Mouse (Mus musculus) bone marrow macrophage, adult 2 months (primary cell): ENCODE data around the gene Ppp1r1b.

Source experiments
- CTCF ChIP-seq: IDR thresholded peaks from 2 replicates; pipeline ENCODE4 v1.5.1; 2012; ENCODE audit warnings: low read depth, mild to moderate bottlenecking, low read length, moderate library complexity
- POLR2A ChIP-seq: IDR thresholded peaks from 2 replicates; pipeline ENCODE4 v1.6.1; 2012; ENCODE audit warnings: mild to moderate bottlenecking, low read depth, low read length, borderline replicate concordance

- TF ChIP-seq CTCF = no peak
- TF ChIP-seq POLR2A = no peak
These were observed 21.5 kb upstream of the Ppp1r1b start for GRCm38 (mm10) chr11:98326741-98327135.
